Mouse (Mus musculus) frontal cortex, postnatal 10 days (tissue): ENCODE data around the gene Henmt1.
A peak's percentile ranks its signal among the peaks of the same experiment; 100 is the strongest.

Experiments used
- DNase-seq, 2 experiments: peaks; one replicate each; pipeline ENCODE4 v3.0.0; 2022; ENCODE audit warnings: low spot score in 2 of 2, mixed read lengths in 1 of 2

Henmt1 gene

DNA sequence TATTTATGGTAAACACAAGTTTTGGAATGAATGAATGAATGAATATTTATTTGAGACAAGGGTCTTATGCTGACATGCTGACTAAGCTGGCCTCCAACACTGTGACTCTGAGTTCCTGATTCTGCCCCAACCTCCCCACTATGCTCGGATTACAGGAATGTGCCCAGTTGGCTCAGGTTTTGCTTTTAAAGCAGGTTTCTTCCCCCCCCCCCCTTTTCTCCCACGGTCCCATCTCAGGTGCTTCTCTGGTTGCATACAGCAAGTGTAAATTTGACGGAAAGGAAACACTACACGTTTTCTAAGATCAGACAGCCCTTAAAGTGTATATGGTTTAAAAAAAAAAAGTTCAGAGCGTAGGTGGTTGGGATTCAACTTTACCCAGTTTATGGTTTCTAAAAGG is at the start of gene Henmt1:
Henmt1 (plus strand) TSS at position 301 of the 400 bp plus-strand sequence.
- DNase-seq: no peak

DNA sequence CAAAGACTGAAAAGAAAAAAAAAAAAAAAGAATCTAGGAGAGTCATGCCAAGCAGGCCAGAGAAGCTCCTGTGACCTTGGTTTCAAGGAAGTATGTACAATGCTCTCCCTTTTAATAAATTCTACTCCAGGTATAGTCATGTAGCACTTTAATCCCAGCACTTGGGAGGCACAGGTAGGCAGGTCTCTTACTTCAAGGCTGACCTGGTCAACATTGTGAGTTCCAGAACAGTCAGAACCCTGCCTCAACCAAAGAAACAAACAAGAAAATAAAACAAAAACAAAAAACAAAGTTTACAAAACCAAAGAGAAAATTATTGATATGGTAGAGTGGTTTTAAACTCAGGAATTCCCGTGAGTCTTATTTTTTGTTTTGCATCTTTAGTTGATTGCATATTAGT is 49.8 kb upstream of the Henmt1 start, which contains the start of gene Fndc7:
Fndc7 (minus strand) TSS at position 101 of the 400 bp plus-strand sequence.
- no peak for DNase-seq

DNA sequence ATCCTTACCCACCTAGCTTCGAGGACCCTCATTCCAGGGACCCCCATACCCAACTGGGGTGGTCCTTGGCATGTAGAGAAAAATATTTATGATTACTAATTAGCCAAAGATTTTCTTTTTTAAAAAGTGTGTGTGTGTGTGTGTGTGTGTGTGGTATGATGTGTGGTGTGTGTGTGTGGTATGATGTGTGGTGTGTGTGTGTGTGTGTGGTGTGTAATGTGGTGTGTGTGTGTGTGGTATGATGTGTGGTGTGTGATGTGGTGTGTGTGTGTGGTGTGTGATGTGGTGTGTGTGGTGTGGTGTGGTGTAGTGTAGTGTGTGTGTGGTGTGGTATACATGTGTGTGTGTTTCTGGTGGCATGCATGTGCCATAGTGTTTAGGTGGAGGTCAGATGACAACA is 47.6 kb upstream of the Henmt1 start:
- DNase-seq: no peak

DNA sequence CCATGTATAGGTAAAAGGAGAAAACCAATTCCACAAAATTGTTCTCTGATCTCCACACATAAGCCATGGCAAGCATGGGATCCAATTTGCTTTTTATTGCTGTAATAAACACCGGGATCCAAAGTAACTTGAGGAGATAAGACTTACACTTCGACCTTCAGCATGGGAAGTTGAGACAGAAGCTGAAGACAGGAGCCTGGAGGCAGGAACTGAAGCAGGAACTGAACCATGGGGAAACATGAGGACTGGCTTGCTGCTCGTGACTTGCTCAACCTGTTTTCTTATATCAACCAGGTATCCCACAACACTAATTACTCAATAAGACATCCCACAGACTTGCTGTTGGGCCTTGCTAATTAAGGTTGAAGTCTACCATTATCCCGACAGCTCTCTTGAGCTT is 46.8 kb upstream of the Henmt1 start:
- no peak for DNase-seq

DNA sequence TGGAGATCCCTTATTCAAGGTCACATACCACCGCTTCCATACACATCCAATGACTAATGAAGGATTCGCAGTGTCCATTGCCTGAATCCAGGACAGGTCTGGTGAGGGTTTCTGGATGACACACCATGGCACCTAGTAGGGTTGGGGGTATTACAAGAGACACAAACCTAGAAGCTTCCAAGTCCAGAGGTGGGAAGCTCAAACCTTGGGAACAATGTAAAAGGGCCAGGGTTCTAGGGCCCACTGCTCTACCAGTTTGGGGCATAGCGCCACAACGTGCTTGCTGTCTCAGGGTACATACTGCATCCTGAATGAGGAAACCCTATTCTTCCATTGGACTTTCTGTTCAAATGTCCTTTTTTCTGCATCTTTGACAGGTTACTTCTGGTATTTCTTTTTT is 41.0 kb upstream of the Henmt1 start:
- DNase-seq: no peak

DNA sequence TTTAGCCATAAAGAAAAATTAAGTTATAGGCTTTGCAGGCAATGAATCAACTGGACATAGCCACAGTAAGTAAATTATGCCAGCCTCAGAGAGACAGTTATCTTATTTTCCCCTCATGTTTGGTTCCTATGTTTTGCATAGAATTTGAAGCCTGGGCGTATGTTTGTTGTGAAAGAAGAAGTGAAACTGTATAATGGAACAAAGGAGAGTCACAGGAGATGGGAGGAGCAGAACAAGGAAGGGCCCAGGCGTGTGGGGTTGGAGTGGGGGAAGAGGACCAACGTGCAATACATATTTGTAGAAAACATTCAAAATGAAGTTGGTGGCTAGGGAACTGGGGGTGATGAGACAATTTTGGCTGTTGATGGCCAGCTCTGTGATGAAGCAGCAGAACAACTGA is 39.5 kb upstream of the Henmt1 start:
- DNase-seq: no peak

DNA sequence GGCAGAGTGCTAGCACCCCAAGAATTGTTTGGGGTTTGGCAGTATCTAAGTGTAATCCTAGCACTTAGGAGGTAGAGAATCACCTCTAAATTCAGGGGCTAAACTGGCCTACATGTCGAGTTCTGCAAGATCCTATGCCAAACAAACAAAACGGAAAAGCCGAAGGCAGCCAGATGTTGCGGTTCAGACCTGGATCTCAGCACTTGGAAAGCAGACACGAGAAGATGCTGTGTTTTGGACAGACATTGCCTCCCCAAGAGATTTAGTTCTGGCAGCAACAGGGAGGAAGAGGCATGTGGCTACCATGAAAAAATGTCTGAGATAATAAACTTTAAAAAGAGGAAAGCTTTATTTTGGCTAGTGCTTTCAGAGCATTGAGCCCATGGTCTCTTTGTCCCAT is 39.0 kb upstream of the Henmt1 start:
- DNase-seq: no peak

DNA sequence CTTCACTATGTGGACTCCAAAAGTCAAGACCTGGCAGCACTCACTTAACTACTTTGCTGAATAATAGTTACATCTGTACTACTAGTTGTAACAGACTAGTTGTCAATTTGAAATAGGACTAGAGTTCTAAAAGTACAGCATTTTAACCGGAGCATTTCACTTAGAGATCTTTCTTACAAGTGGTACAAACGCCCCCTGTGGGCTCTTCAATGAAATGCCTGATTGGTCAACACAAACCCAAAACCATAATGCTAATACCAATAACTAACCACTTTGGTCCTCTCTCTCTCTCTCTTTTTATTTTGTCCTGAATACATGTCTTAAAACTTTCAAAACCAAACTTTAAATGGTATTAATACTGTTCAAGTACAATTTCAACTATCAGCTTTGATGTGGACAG is 37.6 kb upstream of the Henmt1 start:
- DNase-seq: no peak

DNA sequence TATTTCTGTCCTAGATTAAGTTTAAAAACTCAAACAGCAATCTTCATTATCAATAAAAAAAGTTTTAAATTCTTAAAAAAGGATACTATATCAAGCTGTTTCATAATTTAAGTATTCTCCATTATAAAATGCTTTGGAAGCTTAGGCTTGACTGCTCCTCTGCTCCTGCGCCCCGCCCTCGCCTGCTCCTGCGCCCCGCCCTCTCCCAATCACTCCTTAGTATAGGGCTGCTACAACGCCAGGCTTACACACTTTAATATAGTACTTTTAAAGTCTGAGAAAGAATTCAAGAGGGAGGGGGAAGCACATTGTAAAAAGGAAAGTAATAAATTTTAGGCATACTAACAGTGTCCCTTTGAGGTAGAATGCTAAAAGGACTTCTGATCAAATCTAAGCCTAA is 36.7 kb upstream of the Henmt1 start:
- no peak for DNase-seq

DNA sequence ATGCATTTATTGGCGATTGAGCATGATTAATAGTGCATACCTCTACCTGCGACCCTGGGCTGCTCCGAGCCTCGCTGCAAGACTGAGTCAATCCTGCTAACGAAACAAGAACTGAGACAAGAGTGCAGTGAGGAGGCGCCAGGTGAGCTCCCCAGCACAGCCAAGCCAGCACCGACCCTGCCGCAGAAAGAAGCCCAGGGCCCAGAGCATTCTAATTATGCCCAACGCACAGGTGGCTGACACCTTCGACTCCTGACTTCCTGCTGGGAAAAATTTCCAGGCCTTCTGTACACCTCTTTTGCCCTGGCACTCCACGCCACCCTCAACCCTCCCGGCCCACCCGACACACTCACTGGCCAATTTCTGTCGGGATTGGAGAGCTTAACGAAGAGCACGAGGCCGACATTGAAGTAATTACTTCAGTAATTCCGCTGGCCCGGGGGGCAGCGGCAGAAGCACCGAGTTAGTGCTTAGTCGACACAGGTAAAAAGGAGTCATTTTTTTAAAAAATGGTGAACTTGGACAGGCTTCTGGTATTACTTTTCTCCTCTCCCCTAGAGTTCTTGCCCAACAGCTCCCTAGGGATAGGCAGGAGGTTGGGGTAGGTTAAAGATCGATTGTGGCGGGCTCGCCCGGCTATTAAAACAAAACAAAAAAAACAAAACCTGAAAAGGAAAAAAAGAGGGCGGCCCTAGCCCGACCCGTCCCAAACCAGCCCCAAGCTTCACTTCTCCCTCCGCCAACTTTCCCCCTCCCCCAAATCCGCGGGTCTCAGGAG is 29.2 kb upstream of the Henmt1 start:
- no peak for DNase-seq

DNA sequence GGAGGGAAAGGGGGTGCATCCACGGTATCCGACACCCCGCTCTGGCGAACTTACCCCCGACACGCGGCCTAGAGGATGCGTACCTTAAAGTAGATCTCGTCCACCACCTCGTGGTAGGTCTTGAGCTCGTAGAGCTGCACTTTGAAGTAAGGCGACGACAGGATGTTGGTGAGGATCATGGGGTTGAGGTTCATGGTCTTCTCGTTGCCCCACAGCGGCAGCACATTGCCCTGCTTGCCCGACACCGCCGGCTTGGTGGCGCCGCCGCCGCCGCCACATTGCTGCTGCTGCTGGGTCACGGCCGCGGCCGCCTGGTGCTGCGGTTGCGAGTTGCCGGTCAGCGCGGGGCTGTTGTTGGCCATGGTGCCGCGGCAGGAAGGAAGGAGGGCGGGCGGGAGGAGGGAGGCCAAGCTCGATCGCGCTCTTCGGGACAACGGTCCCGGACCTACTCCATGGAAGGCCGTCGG is 28.6 kb upstream of the Henmt1 start:
- DNase-seq: peak; percentile 64 to 70

DNA sequence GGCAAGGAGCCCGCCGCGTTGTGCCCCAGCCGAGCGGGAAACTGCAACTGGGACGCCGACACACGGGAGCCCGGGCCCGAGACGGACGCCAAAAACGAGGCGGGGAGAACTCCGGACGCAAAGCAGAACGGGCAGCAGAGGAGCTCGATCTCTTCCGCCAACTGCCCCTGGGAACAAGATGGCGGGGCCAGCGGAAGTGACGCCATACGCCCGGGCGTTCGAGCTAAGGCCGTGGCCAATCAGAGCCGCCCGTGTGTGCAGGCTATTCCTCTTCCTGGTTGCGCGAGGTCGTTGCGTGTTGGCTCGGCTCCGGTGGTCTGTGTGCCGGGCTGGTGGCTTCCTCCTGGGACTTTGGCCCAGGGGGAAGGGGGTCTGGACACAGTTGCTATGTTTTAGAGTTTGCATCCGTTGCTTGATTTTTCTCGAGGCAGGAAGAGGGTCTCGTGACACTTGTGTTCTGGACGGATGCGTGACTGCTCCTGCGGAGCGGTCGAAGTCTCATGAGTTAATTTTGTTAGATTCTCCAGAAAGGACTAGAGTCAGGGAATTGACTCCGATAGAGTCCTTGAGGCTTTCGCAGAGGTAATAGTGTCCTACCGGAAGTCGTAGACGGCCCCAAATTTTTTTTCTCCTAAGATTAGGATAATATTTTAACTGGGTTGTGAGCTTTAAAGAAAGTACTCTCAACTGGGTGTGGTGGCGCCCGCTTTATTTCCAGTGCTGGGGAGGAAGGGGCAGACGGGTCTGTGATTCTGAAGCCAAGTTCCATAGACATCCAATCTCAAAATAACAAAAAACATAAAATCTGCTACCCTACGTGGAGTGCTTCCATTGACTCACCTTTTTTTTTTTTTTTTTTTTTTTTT is 27.9 kb upstream of the Henmt1 start, which contains the start of gene Prpf38b:
Prpf38b (minus strand) TSS at position 180 of the 866 bp plus-strand sequence.
- peak; percentile 90 to 95 for DNase-seq

DNA sequence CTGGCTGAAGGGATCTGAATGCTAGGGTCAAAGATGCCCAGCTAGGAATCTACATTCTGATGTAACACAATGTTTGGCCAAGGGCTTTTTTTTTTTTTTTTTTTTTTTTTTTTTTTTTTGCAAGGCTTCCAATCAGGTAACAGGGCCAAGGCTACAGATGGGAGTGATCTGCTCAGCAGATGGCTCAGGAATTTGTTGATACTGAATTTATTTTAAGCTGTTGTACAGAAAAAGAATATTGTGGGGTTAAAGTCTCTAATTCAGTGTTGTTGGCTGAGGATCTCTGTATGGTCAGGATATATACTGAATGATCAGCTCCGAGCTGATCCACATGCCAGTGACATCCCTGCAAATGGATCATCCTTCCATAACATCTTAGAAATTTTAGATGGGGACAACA is 23.7 kb upstream of the Henmt1 start:
- no peak for DNase-seq

DNA sequence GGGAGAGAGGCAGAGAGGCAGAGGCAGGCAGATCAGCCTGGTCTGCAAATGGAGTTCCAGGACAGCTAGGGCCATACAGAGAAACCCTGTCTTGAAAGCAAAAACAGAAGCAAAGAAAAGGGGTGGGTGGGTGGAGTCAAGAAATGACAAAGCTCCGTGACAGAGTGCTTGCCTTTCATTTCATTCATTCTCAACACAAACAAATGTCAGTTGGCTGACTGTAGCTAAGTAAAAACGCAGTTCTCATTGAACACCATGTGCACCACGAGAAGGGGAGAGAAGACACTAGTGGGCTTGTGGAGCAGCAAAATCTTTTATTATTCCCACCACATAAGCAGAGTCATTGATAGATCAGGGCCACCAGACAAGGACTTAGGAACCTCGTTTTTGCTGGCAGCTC is 22.8 kb upstream of the Henmt1 start:
- no peak for DNase-seq

DNA sequence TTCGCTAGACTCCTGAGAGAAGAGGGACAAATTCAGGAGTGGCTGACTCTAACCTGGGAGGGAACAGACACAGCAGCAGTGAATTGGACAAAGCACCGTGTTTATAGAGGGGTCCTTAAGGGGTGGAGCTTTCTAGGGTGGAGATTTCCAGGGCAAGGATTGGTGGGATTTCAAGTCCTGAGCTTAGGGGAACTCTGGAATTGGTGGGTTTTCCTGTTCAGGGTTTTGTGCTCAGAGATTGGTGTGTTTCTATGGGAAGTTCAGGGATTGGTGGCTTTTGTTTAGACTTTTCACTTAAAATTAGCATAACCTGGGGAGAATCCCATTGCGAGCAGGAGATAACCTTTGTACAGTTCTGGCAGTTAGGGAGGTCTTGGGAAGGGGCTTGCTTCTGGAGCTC is 21.7 kb upstream of the Henmt1 start:
- no peak for DNase-seq

DNA sequence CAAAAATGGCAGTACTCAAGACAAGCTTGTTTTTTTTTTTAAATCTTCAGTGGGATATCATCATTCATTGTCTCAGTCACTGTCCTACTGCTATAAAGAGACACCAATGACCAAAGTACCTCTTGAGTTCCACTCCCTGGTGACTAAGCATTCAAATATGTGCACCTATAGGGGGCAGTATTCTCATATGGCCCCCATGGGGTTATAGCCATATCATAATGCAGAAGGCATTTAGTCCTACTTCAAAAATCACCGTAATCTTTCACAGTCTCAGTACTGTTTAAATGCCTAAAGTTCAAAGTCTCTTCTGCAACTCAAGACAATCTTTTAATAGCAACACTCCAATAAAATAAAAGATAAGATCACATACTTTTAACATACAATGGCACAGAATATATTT is 20.8 kb upstream of the Henmt1 start:
- no peak for DNase-seq

DNA sequence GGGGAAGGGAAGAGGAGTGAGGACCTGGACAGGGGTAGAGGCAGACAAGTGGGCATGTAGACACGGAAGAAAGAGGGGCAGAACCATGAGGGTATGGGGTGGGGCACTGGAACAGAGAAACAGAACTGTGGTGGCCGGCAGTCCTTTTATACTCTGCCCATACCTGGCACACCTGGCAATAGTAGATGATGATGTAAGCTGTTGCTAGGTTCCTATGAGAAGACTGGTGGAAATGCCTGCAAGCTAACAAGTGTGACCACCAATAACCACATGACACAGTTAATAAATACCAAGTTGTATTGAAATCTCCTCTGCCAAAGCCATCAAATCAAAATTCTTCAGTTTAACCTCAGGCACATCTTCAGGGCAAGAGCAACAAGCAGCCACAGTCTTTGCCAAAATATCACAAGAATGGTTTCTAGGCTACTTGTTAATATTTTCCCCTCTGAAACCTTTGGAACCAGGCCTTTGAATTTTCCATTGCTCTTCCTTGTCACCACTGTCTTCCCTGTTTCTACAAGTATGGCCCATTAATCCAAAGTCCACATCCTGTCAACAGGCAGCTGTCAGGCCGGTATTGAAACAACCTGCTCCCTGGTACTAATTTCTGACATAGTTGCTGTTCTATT is 19.1 kb upstream of the Henmt1 start:
- DNase-seq: no peak

DNA sequence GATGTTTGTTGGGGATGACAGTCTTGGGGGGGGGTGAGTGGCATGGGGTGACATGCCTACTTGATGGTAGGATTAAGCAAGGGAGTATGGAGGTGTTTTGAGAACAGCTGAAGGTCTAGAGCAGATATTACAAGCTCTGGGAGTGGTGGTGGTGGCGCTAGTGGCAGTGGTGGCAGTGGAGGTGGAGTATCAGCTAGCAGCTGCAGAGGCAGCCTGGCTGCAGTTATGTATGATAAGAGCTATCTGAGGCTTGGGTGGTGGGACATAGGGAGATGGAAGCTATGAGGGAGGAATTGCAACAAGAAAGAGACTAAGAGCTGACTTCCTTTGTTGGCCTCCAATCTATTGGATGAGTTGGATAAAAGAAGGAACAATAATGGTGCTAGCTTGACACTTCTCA is 17.9 kb upstream of the Henmt1 start:
- DNase-seq: no peak

DNA sequence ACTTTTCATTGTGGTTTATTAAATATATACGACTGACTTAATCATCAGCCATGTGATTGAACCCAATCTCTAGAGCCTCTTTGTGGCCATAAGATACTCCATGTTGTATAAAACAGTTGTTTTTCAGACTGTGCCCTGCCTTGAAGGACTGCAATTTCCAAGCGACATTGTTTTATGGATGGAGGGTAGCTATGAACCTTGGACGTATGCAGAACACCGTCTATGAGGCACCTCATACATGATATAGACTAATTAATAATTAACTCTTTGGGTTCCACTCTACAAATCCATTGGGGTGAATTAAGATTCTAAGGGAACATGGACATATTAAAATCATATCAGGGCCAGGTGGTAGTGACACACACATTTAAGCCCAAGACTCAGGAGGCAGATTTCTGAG is 14.0 kb upstream of the Henmt1 start:
- no peak for DNase-seq

DNA sequence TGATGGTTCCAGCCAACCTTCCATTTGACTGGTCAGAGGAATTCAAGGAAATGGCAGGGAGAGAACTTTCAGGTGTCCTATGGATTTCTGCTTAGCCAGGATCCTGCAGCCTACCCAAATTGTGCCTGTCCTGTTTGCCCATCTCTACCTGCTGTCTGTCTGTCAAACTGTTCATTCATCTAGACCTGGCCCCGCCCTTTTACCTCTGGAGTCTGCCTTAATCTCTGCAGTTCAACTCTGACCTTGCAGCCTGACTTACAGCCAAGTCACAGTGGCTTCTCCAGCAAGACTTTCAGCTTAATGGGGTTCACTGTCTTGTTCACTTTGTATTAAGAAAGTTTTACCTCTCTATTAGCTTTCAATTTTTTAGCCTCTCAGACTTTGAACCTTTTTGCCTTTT is 13.4 kb upstream of the Henmt1 start:
- DNase-seq: no peak

DNA sequence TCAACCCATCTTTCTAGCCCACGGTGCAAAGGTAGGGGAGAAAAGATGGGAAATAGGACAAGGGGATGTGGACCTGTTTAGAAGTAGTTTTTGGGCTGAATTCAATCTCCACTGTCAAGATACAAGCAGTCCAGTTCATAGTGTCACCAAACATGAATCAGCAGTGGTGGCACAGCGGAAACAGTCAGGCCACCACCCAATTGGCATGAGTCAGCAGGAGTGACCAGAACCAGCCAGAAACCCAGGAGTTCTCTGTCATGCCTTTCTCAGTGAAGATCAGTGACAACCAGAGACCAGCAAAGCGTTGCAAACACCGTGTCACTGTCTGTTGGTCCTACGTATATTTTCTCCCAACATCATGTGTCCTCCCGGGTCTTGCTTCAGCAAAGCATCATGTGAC is 6.1 kb upstream of the Henmt1 start:
- DNase-seq: no peak

DNA sequence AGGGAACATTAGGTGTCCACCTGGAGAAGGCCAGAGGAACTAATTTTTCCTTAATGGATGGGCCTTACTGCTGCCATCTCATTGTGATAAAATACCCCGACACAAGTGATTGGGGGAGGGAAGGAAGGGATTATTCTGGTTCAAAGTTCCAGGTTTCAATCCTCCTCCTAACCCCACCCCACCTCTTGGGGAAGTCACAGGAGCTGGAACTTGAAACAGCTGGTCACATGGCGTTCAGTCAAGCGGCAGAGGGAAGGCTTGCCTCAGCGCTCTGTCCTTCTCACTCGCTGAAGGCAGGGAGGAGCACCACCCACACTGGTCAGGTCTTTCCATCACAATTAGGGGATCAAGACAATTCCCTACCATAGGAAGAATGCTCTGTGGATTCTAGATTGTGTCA is 982 bp upstream of the Henmt1 start:
- no peak for DNase-seq
